Mouse (Mus musculus) spleen, embryonic (tissue): Measurements from ENCODE around the gene Gga3.

ENCODE experiments used
- CTCF ChIA-PET: fragments of 350-600 bp; sonication (Branson Sonifier 250); formaldehyde crosslinking; loops from one replicate; lab custom pipeline; 2022; lab: Charles Lee

The Gga3 gene

DNA sequence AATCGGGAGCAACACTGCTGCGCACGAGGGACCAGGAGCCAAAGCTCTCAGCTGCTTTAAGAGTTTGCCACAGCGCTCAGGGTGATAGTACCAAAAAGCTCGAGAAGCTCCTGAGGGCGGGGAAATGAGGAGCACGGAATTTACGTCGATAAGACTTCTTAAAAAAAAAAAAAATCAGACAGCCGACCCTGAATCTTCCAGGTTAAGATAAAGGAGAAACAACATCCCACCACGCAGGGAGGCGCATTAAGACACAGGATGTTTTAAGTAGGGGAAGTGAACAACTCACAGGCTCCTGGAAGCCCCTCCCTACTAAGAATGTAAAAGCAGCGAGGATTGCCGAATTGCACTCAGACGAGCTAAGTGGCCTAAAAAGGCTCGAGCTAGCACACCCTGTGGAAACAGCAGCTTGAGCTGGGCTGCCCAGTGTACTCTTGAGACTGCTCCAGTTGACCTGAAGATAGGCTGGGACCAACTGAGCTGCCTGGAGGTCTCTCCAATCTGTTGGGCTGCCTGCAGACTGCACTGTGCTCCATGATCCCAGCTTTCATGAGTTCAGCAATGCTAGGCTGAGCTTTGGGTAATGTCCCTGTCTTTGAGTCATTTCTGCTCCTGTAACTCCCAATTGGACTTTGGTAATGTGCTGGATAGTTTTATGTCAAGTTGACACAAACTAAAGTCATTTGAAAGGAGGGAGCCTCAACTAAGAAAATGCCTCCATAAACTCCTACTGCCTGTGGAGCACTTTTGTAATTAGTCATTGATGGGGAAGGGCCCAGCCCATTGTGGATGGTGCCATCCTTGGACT is 9.5 kb upstream of the Gga3 start:
- CTCF ChIA-PET, result interaction anchor here (0.6 to 1.5 kb wide), 4 partner anchors 8 to 57 kb away, joined by 3 to 4 read pairs (median 3); no protein-coding TSS in a partner anchor

DNA sequence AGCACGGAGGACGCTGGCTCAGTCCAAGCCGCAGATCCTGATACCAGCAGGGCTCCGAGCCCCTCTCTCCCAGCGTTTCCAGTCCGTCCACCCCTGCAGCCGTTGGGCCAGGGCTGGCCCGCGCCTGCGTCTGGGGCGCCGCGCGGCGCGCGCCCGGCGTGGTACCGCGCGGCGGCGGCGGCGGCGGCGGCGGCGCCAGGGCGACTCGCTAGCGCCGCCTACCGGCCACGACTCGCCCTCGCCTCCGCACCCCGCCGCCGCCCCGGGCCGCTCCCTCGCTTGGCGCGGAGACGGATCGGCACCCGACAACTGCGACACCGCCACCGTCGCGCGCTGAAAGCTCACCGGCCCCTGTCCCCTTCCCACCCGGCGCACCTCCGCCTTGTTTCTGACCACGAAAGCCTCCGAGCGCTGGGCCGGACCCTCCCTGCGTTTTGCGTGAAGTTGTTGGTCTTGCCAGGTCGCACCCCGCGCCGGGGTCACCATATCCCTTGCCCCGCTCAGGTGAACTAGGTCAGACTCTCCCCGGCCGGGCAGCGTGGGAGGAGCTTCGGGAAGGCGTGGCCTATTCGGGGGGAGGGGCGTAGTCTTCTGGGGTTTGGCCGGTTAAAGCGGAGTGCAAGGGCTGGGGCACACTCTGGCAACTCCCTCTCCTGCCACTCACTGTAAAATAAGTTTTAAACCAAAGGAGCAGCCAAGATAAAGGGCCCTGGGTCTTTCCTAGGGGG is 8.7 kb upstream of the Gga3 start, which contains the start of gene Mif4gd:
Mif4gd (minus strand) TSS at position 560 of the 728 bp plus-strand sequence.
- CTCF ChIA-PET, result interaction anchor here (1.0 to 1.5 kb wide), 2 partner anchors 9 to 19 kb away, joined by 3 read pairs; no protein-coding TSS in a partner anchor

GRCm38 (mm10) chr11:115612059-115612409 is 8.2 kb upstream of the Gga3 start:
- CTCF ChIA-PET, result interaction anchor here (1.5 kb wide), 1 partner anchor 20 kb away, joined by 3 read pairs; no protein-coding TSS in a partner anchor

GRCm38 (mm10) chr11:115611173-115611572 is 7.3 kb upstream of the Gga3 start:
- CTCF ChIA-PET, result interaction anchor here (0.6 to 0.7 kb wide), 3 partner anchors 48 to 258 kb away, joined by 3 to 5 read pairs (median 4); no protein-coding TSS in a partner anchor

- CTCF ChIA-PET, result no interaction called here
Observed at GRCm38 (mm10) chr11:115609576-115609975, 5.7 kb upstream of the Gga3 start.

GRCm38 (mm10) chr11:115608421-115609399 is 4.9 kb upstream of the Gga3 start:
- CTCF ChIA-PET, result no interaction called here

- CTCF ChIA-PET, result interaction anchor here (0.5 kb wide), 1 partner anchor 396 kb away, joined by 4 read pairs; no protein-coding TSS in a partner anchor
Observed at GRCm38 (mm10) chr11:115606733-115607132, 2.9 kb upstream of the Gga3 start.

DNA sequence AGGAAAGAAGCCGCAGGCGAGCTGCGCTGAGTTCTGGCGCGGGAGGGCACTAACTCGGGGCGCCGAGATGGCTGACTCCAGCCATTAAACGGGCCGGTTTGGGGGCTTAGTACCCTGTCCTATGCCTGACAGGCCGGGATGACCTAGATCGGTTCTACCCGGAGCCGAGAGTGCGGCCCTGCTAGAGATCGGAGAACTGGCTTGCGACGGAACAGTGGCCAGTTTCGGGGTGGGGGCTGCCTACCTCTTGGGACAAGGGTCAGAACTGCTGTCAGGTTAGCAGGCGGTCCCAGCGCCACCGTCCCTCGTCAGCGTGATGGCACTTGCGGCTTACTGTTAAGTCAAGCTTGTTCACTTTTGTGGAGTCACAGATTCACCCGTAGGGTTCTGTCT is 449 bp upstream of the Gga3 start:
- CTCF ChIA-PET, result interaction anchor here (0.6 to 1.0 kb wide), 2 partner anchors 112 to 237 kb away, joined by 3 to 16 read pairs; partner anchors contain the start of gene Hid1

DNA sequence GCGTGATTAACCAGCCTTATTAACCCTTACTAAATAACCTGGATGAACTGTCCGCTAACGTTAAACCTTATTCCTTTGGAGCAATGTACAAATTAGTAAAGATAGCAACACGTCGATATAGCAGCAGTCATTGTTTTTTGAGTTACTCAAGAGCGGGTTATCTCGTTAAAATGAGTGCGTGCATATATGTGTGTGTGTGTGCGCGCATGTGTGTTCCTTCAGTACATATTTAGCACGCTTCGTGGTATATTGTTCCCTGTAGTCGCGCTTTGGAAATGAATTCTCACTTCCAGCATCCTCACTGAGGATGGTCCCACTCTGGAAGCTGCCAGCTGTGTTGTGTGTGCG is 749 bp downstream of the Gga3 start:
- CTCF ChIA-PET, result no interaction called here

DNA sequence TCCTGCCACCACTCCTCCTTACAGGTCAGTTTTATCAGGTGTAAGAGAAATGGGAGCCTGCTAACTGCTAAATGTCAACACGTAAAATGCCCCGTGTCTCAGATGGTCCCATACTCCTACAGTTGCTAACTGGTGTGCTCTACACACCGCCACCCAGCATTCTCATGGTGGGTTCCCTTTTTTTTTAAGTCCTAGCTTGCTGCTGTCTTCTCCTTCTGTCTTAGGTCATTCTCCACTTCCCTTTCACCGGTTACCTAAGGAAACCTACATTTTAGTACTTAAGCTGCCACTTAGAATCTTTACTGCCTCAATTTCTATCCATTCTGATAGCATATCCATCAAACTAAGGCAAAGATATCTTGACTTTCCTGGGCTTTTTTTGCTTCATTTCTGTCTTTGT is 2.7 kb downstream of the Gga3 start:
- CTCF ChIA-PET, result no interaction called here

GRCm38 (mm10) chr11:115600743-115601142 is 3.1 kb downstream of the Gga3 start:
- CTCF ChIA-PET, result no interaction called here

GRCm38 (mm10) chr11:115599722-115600121 is 4.1 kb downstream of the Gga3 start:
- CTCF ChIA-PET, result interaction anchor here (0.6 kb wide), 1 partner anchor 114 kb away, joined by 3 read pairs; no protein-coding TSS in a partner anchor

GRCm38 (mm10) chr11:115598309-115598708 is 5.5 kb downstream of the Gga3 start:
- CTCF ChIA-PET, result no interaction called here

GRCm38 (mm10) chr11:115595209-115595608 is 8.6 kb downstream of the Gga3 start:
- CTCF ChIA-PET, result no interaction called here

DNA sequence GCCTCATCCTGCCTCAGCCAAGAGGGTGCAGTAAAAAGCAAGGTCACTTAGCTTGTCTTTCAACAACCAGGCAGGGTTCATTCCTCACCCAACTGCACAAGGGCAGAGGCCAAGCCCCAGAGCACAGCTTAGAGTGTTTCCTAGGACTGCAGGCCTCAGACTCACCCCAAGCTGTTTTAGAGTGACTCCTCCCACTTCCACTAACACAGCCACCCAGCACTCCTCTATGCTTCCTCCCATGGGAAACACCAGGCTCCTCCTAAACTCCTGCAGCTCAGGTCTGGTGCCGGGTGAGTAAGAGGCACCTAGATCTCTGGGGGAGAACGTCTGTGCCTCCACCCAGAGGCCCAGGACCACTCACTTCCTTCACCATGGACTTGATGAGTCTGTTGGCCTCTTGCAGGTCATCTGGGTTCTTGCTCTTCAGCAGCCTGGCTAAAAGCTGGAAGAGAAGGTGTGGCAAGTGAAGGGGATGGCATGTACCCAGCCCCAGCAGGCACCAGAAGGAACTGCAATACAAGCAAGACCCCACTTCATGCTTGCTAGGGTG is 13.2 kb downstream of the Gga3 start:
- CTCF ChIA-PET, result interaction anchor here (0.5 kb wide), 1 partner anchor 37 kb away, joined by 5 read pairs; no protein-coding TSS in a partner anchor

DNA sequence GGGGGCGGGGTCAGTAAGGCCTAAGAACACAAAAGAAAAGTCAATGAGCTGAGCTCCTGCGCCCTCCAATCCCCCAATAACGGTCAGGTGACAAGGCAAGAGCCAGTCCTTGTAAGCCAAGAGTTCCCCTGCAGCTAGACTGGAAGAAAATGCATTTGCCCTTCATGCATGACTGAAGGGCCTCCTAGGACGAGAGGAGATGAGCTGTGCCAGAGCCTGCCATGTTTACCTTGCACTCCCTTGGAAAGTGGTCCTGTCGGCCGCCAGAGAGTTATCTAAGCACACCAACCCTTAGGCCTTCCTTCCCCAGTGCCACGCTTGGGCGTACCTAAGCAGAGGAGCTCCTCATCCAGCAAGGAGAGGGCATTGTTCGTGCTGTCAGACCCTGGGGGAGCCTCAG is 15.9 kb downstream of the Gga3 start:
- CTCF ChIA-PET, result no interaction called here

DNA sequence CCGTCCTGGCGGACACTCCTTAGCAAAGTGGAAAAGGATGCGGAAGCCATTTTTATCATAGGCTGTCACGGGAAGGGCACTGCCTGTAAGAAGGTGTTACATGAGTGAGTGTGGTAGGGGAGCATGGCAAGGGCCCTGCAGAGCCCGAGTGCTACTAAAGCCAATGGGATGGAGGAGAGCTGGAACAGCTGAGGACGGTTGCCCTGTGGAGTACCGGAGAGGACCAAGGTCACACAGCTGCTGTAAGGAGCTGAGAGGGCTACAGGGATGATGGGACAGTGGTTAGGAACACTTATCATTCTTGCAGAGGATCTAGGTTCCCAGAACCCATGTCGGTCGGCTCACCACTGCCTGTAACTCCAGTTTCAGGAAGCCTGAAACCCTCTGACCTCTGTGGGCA is 17.4 kb downstream of the Gga3 start:
- CTCF ChIA-PET, result no interaction called here

- CTCF ChIA-PET, result no interaction called here
Observed at GRCm38 (mm10) chr11:115585573-115586100, 18.2 kb downstream of the Gga3 start.

DNA sequence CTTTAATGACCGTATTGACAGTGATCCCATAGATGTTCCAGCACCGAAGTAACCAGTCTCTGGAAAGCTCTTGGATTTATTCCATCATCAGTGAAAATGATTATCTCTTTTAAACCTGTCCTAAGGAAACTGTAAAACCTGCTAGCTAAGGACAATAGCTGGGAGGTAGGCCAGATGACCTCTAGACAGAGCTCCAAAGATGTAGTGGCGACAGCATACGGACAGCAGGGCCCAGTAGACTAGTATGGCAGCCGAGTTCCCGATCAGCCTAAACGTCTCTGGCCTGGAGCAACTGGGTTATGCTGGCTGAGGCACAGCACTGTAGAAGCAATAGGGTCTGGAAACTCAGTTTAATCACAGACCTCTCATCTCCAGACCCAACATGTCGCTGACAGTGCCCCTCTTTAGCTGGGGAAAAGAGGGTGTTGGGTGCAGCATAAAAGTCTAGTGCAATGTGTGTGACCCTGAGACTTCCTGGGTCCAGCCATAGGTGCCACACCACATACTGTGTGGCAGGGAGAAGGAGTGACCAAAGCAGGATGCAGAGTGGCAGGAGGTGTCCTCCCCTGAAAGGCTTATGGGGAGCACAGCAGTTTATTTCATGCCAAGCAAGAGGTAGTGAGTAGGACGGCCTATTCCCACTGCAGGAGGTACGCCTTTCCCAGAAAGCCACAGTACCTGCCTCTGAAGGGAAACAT is 19.3 kb downstream of the Gga3 start:
- CTCF ChIA-PET, result interaction anchor here (1.0 kb wide), 1 partner anchor 31 kb away, joined by 3 read pairs; no protein-coding TSS in a partner anchor
